Mouse (Mus musculus) lung, postnatal 0 days (tissue): ENCODE results near the gene Unc45a. TPM values are rescaled to one million over a fixed set of nuclear protein-coding genes. Genes with fewer than 3 reads are reported as not detected.
"Not testable (repeated sequence)": the region's sequence is repeated elsewhere in the genome, so short reads cannot be mapped to it uniquely, and the experiment has no call there.

Source experiments
- ATAC-seq: fragments of 200-750 bp; cut with Nextera tagmentation; 2 replicates; pipeline ENCODE4 v1.8.0; 2017; ENCODE audit warnings: moderate library complexity
- DNase-seq: peaks from one replicate; pipeline ENCODE4 v3.0.0-alpha.2; 2016; ENCODE audit warnings: low spot score
- H3K27ac ChIP-seq: fragments of 300-500 bp; sonication (generic); 2 replicates; pipeline ENCODE4 v1.5.1; 2014; ENCODE audit warnings: antibody characterized with exemption, mild to moderate bottlenecking, low read length, mixed read lengths
- H3K27me3 ChIP-seq: fragments of 300-500 bp; sonication (generic); replicated peaks from 2 replicates; pipeline ENCODE4 v1.6.1; 2014; ENCODE audit warnings: low read length, mixed read lengths; ENCODE audit not compliant: insufficient read depth
- H3K36me3 ChIP-seq: fragments of 300-500 bp; sonication (generic); 2 replicates; pipeline ENCODE4 v1.6.1; 2014; ENCODE audit warnings: low read length, mixed read lengths; ENCODE audit not compliant: insufficient read depth
- H3K4me1 ChIP-seq: fragments of 300-500 bp; sonication (generic); 2 replicates; pipeline ENCODE4 v1.6.1; 2014; ENCODE audit warnings: antibody characterized with exemption, low read depth, low read length, mixed read lengths; ENCODE audit not compliant: insufficient read depth
- H3K4me2 ChIP-seq: fragments of 300-500 bp; sonication (generic); replicated peaks from 2 replicates; pipeline ENCODE4 v1.6.1; 2014; ENCODE audit warnings: low read depth, mild to moderate bottlenecking, low read length, moderate library complexity, mixed read lengths
- H3K4me3 ChIP-seq: fragments of 300-500 bp; sonication (generic); 2 replicates; pipeline ENCODE4 v1.5.1; 2014; ENCODE audit warnings: low read depth, low read length
- H3K9ac ChIP-seq: fragments of 300-500 bp; sonication (generic); replicated peaks from 2 replicates; pipeline ENCODE4 v1.6.1; 2014; ENCODE audit warnings: low read depth, mild to moderate bottlenecking
- H3K9me3 ChIP-seq: fragments of 300-500 bp; sonication (generic); 2 replicates; pipeline ENCODE4 v1.6.1; 2016; ENCODE audit warnings: low read length, mixed read lengths
- CTCF ChIP-seq: IDR thresholded peaks from 2 replicates; pipeline ENCODE4 v1.5.1; 2016; ENCODE audit warnings: antibody characterized with exemption, mild to moderate bottlenecking
- EP300 ChIP-seq: IDR thresholded peaks from 2 replicates; pipeline ENCODE4 v1.6.1; 2016; ENCODE audit warnings: antibody characterized with exemption, mild to moderate bottlenecking, control low read depth
- WGBS: fragments of 180-500 bp; shearing (Covaris S2); extraction: QIAGEN DNeasy Blood & Tissue Kit; methylation state at CpG from one replicate; pipeline ENCODE4 v1.1.7; 2014; 5-methylcytosine and 5-hydroxymethylcytosine counted together
- polyA plus RNA-seq: library from polyadenylated mRNA; unstranded; fragments of >200 nt; fragmentation: Nextera tagmentation; extraction: Ambion mirVana; gene quantifications from 2 replicates; pipeline ENCODE4 v1.2.1, GENCODE M21; 2015

Unc45a gene
- polyA plus RNA-seq, 1 experiment from 2014 or later = 32.9 TPM

DNA sequence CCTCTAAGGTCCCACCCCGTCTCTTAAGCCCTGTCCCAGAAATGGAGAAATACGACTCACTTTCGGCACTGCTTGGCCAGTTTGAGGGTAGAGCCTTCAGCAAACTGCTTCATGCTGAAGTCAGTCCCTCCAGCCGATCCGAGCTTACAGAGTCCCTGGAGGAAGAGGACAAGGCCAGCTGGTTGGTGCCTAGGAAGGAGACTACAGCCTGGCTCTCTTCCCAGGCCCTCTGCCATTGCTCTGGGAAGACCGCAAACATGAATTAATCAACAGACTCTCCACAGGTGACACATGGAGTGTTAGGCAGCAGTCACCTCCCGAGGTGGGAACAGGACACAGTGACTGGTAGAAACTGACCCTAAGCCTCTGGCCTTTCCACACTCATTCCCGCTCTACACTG lies 10.5 kb downstream of the Unc45a start:
- H3K4me2 ChIP-seq = no peak overlapping the region
- TF ChIP-seq CTCF (no peak), EP300 (no peak)
- no peaks in the 10 kb centered on the region for H3K4me1 ChIP-seq
- H3K4me3 ChIP-seq = no peak overlapping the region
- H3K9ac ChIP-seq = no peak overlapping the region
- no peaks in the 10 kb centered on the region for H3K27me3 ChIP-seq
- peaks cover 71% of the 10 kb centered on the region for H3K36me3 ChIP-seq
- ATAC-seq (no peak), DNase-seq (no peak)
- no peak overlapping the region for H3K27ac ChIP-seq
- H3K9me3 ChIP-seq = no peaks in the 10 kb centered on the region
- WGBS = 82% methylated on average over 8 of the region's 8 CpGs

DNA sequence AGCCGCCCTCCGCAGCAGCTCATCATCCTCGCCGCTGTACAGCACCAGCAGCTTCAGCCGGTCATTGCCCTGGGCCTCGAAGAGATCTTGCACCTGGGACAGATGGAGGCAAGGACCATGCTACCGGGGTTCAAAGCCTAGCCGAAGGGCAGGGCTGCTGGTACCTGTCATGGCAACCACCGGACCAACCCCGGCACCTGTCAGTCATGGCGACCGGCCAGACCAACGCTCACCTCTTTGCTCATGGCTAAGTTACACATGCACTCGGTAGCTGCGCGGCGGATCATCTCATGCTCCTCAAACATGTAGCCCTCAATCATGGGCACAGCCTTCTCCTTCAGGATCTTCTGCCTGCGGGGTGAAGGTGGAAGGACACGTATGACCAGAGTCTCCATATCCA lies 14.7 kb downstream of the Unc45a start:
- 96% methylated on average over 19 of the region's 19 CpGs for WGBS
- Histone ChIP-seq H3K9me3 (no peaks in the 10 kb centered on the region), H3K9ac (no peak overlapping the region), H3K27me3 (no peaks in the 10 kb centered on the region), H3K27ac (no peak overlapping the region), H3K36me3 (peaks cover 34% of the 10 kb centered on the region), H3K4me2 (no peak overlapping the region), H3K4me3 (no peak overlapping the region), H3K4me1 (peaks cover 8% of the 10 kb centered on the region; the same call in 1 of the 2 replicates)
- ATAC-seq = no peak
- DNase-seq = no peak
- TF ChIP-seq CTCF (no peak), EP300 (no peak)

DNA sequence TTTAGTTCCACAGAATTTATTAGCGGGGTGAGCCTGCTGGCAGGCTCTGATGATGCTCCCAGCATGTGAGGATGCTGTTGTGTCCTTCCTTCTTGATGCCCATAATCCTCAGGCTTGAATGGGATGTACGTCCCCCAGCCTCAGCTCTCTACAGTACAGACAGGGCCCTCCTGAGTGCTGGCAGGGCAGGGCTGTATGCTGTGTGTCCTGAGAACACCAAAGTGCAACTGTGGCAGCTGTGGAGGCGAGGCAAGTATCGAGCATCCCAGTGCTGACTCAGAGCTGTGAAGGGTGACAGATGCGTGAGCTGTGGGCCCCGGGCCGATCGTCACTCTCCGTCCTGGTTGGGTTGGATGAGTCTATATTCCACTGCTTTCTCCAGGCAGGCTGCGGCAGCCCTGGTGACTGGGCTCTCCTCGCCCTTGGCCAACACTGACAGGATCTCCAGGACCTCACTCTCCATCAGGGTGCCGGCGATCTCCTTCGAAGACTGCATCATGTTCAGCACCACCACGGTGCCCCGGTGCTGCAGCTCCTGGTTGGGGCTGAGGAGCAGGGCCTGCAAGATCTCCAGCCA lies 15.4 kb downstream of the Unc45a start:
- Histone ChIP-seq H3K9me3 (no peaks in the 10 kb centered on the region), H3K36me3 (peaks cover 32% of the 10 kb centered on the region), H3K27ac (peak overlapping the region; percentile 62; the same call in 1 of the 2 replicates), H3K4me3 (no peak overlapping the region; the same call in 1 of the 2 replicates), H3K4me2 (no peak overlapping the region), H3K27me3 (no peaks in the 10 kb centered on the region), H3K9ac (no peak overlapping the region), H3K4me1 (peaks cover 8% of the 10 kb centered on the region; the same call in 1 of the 2 replicates)
- DNase-seq = no peak
- 95% methylated on average over 16 of the region's 16 CpGs for WGBS
- no peak for ATAC-seq
- no peak for TF ChIP-seq EP300
- no peak for TF ChIP-seq CTCF

DNA sequence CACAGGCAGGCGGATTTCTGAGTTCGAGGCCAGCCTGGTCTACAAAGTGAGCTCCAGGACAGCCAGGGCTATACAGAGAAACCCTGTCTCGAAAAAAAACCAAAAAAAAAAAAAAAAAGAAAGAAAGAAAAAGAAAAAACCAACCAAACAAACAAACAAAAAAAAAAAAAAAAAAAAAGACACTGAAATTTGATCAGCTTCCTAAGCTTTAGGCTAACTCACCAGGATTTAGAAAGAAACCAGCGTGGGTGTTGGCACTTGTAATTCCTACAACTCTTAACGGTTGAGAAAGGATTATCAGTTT lies 16.0 kb downstream of the Unc45a start:
- not testable (repeated sequence) for DNase-seq, H3K27me3 ChIP-seq, H3K9ac ChIP-seq, H3K4me1 ChIP-seq, H3K4me2 ChIP-seq, H3K9me3 ChIP-seq, ATAC-seq, H3K4me3 ChIP-seq
- Histone ChIP-seq H3K27ac (peak overlapping the region; percentile 62; the same call in 1 of the 2 replicates), H3K36me3 (peaks cover 31% of the 10 kb centered on the region)
- WGBS = 41% methylated on average over 4 of the region's 5 CpGs

DNA sequence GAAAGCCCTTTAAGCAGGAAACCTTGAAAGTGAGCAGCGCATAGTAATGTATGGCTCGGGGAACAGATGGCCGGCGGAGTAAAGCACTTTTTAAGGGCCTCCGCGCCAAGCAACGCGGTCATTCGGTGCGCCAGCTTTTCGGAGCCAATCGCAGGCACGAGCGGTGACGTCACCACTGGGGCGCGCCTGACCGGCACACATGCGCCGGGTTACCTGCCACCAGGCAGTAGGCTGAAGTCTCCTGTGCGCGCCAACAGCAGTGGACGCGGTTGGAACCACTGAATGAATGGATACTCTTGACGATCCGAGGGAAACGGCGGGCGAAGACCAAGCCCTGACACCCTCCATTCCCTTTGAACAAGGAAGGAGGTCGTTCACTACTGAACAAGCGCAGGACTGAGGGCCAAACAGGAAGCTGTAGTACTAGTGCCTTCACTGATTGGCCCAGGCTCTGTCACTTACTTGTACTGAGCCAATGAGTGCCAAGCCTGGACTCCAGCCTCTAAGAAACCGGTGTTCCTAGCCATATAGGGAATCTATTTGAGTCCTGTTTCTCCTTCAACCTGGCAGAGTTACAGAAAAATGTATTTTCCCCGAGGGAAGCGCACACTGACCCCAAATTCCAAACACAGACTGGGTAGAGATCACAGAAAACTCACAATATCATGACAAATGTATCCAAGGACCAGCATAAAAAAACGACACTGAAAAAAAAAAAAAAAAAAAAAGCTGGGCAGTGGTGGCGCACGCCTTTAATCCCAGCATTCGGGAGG lies 16.6 kb downstream of the Unc45a start, which contains the start of gene Rccd1:
Gene Rccd1, minus strand, starts transcription at position 412 of the 773 bp plus-strand sequence.
- peak within 1 kb of the TSS; percentile 23 for H3K9ac ChIP-seq
- H3K9me3 ChIP-seq = no peaks in the 10 kb centered on the region
- ATAC-seq (peak; percentile 99), DNase-seq (peak; percentile 99)
- peak within 1 kb of the TSS; percentile 88 for H3K27ac ChIP-seq
- WGBS = 1% methylated on average over 38 of the region's 38 CpGs
- peak within 1 kb of the TSS; percentile 64 for H3K4me2 ChIP-seq
- peak within 1 kb of the TSS; percentile 63 for H3K4me3 ChIP-seq
- peaks cover 26% of the 10 kb centered on the region for H3K36me3 ChIP-seq
- TF ChIP-seq CTCF (no peak), EP300 (no peak)
- peaks cover 8% of the 10 kb centered on the region; the same call in 1 of the 2 replicates for H3K4me1 ChIP-seq
- no peaks in the 10 kb centered on the region for H3K27me3 ChIP-seq

DNA sequence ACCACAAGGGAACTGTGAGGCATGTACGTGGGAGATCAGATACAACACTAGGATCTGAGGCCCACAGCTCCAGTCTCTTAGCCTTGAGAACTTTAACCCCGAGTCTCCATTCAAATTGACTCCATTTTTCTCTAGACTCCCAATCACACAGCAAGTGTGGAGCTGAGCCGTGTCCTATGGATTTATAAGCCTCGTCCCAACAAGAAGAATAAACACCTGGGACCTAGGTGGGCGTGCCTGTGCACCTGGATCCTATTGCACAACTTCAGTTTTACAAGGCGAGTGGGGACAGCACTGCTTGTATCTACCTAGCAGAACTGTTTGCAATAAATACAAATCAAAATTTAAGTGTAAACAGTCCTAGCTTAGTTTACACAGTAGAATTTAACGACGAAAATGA lies 17.5 kb downstream of the Unc45a start:
- DNase-seq (peak; percentile 33), ATAC-seq (no peak)
- H3K27me3 ChIP-seq = no peaks in the 10 kb centered on the region
- H3K4me3 ChIP-seq = peak overlapping the region; percentile 63
- H3K27ac ChIP-seq = no peak overlapping the region
- TF ChIP-seq CTCF (no peak), EP300 (no peak)
- H3K36me3 ChIP-seq = peaks cover 20% of the 10 kb centered on the region; the same call in 1 of the 2 replicates
- peak overlapping the region; percentile 64 for H3K4me2 ChIP-seq
- peak overlapping the region; percentile 23 for H3K9ac ChIP-seq
- peaks cover 8% of the 10 kb centered on the region; the same call in 1 of the 2 replicates for H3K4me1 ChIP-seq
- 13% methylated on average over 8 of the region's 8 CpGs for WGBS
- no peaks in the 10 kb centered on the region for H3K9me3 ChIP-seq
